Mouse (Mus musculus) liver, adult (tissue): Measurements from ENCODE around the gene Itsn2.

Experiments used
- GATA4 ChIP-seq: IDR thresholded peaks from 2 replicates; pipeline ENCODE4 v1.6.1; 2014; ENCODE audit warnings: mild to moderate bottlenecking, low read length; ENCODE audit not compliant: insufficient replicate concordance

Itsn2 gene

DNA sequence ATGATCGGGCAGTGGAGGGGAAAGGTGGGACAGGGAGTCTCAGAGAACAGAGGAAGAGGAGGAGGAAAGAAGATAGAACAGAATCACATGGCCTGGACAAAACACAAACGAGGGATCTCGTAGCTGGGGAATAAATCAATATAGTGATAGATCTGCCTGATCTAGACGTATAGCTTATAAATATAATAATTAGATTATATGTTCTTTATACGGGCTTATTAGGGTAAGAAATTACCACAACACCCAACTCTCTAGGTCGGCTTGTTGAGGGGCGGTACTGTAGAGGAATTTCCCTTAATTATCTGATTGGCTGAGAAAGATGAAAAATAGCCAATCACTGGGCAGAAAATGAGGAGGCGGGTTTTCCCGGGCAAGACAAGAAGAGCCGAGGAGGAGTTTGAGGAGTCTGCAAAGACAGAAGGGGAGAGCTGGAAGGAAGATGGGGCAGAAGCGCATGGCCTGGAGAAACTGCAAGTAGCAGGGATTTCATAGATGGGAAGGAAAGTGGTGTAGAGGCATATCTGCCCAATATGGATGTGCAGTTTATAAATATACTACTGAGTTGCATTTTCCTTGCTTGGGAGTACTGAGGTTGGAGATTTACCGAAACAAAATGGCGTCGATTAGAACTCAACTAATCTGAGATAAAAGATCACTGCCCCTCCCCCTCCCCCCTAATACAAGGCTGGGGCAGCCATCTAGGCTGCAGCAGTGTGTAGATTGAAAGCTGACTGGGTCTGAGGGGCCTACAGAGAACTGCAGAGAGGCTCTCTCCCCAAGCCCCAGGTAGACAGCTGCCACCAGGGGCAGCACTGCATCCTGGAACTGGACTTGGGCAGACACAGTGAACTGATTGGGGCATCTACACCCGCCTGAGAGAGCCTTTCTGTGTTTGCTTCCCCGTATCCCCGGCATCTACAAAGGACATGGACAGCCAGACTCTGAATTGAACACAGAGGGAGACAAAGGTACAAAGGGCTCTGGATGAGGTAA, 127.6 kb downstream of the Itsn2 start:
- TF ChIP-seq GATA4: no peak

DNA sequence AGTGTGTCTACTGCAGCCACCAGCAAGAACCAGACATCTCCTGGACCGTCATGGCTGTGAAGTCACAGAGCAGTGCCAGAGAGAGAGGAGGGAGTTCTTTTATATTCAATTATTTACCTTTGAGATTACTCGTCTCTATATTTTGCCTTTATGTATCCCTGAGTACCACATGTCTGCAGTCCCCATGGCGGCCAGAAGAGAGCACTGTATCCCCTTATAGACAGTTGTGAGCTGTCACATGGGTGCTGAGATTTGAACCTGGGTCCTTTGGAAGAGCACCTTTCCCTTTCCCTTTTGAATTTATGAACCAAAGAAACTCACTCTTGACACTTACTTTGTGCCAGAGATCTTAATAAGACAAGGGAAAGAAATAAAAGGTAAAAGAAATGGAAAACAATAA, 136.7 kb downstream of the Itsn2 start:
- no peak for TF ChIP-seq GATA4

DNA sequence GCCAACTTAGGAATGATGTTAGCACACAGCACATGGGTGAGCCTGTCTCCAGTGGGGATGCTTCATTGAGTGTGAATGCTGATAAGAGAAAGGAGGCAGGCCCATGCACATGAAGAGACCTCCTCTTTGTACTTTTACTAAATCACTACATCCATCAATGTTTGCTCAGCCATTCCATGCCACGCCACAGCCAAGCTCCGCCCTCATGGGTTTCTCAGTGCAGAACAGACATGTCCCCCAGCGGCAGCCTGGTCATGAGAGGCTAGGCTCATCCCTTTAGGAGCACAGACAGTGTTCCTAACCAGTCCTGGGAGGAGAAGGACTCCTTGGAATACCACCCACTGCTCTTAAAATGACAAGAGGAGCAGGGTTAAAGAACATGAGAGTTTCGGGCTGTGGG, 139.2 kb downstream of the Itsn2 start:
- no peak for TF ChIP-seq GATA4

DNA sequence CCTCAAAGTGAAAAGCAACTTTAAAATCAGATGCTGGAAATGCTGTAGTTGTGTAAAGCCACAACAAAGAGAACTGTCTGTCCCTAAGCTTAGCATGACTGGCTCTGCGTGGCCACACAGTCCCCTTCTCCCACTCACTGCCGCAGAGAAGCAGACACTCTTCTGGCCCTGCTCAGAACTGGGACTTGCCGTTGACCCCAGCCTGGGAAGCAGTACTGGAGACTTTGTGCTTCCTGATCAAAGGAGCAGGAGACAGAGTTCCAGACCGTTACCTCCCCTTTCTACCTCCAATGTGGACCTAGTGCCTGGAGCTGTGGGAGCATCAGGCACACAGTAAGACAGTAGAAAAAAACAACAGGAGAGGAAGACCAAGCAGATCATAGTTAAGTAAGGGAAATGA, 139.9 kb downstream of the Itsn2 start:
- no peak for TF ChIP-seq GATA4

DNA sequence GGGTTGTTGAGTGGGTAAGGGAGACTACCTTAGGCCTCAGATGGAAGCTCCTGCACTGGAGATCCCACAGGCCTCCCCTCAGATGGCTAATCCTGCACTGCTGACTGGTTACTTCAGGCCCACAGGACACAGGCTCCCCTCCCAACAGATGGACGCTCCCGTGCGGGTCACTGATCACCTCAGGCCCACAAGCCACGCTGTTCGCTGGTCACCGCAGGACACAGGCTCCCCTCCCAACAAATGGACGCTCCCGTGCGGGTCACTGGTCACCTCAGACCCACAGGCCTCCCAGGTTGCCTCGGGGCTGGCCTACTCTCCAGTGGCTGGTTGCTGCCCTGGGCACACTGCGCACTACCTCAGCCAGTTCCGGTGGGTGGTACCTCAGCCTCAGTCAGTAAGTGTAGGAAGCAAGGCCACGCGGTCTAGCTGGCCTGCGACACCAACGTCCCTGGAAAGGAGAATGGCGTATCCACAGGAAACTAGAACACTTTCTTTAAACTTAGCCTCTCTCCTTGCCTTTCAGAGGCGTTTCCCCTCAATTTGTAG, 145.7 kb downstream of the Itsn2 start, which contains the start of gene Fam228a:
TSS of gene Fam228a (minus strand) at position 400 of the 546 bp plus-strand sequence.
- TF ChIP-seq GATA4: no peak

DNA sequence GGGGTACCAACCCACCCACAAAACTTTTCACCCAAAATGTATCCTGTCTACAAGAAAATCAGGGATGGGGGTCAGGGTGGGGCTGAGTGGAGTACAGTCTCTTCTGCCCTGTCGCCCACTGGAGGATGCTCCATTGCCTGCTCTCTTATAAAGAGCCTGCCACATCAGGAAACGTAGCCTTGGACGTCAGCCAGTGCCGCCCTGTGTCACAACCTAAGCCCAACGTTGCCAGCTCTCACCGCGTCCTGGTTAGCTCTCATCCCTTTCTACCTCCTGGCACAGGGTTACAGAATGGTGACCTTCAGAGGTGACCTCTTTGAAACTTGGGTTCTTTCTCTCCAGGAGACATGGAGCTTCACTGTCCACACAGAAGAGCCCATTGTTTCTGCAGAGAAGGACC, 148.4 kb downstream of the Itsn2 start:
- no peak for TF ChIP-seq GATA4

DNA sequence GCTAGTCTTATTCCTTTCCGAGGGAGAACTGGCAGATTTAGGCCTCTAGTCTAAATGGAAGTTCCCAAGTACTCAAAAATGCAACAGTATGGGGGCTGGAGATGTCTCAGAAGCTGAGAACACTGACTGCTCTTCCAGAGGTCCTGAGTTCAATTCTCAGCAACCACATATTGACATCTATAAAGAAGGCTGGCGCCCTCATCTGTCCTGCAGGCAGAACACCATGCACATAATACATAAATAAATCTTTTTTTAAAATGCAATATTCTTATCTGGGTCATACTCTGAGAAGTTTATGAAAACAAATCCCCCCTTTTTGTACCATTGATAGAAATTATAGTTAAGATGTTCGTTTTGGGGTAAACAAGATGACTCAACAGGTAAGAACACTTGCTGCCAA, 149.7 kb downstream of the Itsn2 start:
- no peak for TF ChIP-seq GATA4

DNA sequence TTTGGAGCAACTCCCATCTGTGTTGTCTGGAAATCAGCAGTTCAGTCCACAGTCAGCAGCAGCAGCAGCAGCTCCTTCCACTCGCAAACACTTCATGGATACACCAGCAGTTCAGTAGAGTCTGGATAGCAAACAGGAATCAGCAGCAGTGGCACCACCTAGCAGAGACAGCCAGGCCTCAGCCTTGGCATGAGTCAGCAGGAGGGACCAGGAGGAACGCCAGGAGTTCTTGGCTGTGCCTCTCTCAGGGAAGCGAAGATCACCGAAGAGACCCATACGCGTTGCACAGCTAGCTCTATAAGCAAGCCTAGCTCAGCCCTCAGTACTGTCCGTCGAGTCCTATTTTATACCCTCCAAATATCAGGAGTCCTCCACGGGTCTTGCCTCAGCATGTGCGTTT, 152.0 kb downstream of the Itsn2 start:
- TF ChIP-seq GATA4: no peak

DNA sequence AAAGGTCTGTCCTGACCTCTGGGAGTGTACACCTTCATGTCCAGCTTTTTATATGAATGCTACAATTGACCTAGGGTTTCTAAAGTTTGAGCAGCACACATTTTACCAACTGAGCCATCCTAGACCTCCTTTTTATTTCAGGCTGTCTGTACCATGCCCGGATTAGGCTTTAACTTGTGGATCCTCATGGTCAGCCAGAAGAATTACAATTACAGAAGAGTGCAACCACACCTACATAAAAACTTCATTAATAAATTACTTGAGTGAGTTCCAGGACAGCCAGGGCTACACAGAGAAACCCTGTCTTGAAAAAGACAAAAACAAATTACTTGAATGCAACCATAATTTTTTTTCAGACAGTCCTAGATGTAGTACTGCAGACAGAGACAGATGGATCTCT, 164.6 kb downstream of the Itsn2 start:
- TF ChIP-seq GATA4: no peak
